Mouse (Mus musculus) CD4-positive, CD25-positive, alpha-beta regulatory T cell, adult 4 months (primary cell): ENCODE measurements around the gene Fhit. TPM values are rescaled to one million over a fixed set of nuclear protein-coding genes. Genes with fewer than 3 reads are reported as not detected.
A peak's percentile ranks its signal among the peaks of the same experiment; 100 is the strongest.
"Not testable (repeated sequence)": the region's sequence is repeated elsewhere in the genome, so short reads cannot be mapped to it uniquely, and the experiment has no call there.

ENCODE experiments used
- ATAC-seq: one replicate; pipeline ENCODE4 v1.8.0; 2017
- polyA plus RNA-seq, 2 experiments: library from polyadenylated mRNA; unstranded; fragments of 100-300 nt; shearing (Covaris generic); gene quantifications; one replicate each; pipeline ENCODE4 v1.2.1; 2017

Fhit gene
- polyA plus RNA-seq, 2 experiments from 2014 or later, result 5.6 to 8.4 TPM

DNA sequence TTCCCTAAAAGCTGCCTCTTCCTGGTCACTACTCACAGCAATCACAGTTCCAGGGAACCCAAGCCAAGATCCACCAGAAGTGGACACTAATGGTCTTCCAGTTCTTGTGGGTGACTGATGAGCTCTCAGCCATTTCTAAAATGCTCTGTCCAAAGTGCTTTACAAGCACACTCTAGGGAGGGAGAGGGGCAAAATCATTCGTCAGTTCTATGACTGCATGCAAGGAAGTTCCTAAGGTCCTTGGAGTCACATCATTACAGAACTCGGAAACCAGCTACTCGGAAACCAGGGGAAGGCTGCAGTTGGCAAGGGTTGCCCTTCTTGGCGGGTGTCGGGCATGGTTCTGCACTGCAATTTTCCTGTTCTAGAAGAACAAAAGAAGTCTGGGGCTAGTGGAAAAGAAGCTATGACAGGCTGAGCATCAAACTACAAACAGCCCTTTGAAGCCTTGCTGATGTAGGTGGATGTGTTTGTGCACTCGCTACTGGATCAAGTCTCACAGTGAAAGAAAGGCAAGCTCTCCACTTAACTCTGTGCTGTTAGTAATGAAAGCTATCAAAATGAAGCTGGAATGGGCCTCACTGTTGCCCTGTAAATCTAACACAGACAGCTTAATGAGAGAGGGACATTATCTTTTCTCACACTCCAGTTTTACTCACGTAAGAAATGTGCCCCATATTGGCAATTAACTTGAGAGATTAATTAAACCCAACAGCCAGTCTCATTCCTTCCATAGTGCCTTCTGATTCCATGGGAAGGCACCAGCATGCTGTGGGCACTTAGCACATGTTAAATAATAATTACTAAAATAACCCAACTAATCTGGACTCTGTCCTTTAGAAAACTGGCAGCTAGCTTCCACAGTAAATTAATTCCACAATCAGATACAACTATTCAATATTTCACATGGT is 243.7 kb downstream of the Fhit start:
- no peak for ATAC-seq

DNA sequence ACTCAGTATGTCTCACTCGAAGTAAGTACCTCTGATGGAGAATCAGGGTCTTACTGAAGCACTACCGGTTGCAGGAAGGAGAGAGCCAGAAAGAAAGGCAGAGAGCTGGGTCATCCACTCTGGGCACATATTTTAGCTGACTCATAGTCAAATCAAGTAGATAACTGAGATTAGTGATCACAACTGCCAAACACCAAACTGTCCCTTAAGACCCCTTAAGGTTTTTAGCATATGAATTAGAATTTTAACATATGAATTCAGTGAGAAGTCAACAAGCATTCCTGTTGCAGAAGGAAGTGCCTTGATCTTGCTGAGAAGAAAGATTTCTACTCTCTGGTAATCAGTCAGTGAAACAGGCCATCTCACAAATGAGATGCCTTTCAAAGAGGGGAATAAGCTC is 253.8 kb downstream of the Fhit start:
- ATAC-seq, result no peak

DNA sequence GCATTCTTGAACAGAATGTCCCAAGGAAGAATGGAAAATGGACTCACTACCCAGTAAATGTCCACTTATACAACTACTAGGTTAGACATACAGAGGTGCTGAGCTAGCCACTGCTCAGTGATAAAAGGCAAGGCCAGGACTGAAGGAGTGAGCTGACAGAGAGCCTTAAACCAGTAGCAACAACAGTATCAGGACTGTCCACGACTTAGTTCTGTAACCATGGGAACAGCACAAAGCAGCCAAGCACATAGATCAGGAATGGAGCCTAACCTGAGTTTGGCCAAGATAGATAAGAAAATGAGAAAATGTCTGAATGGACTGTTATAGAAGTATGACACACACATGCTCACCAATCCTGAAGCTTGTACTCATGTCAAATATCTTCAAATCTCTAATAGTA is 279.1 kb downstream of the Fhit start:
- no peak for ATAC-seq

GRCm38 (mm10) chr14:10880749-10881148 is 281.1 kb downstream of the Fhit start:
- no peak for ATAC-seq

- no peak for ATAC-seq
Measured at GRCm38 (mm10) chr14:10874595-10875372, 287.1 kb downstream of the Fhit start.

DNA sequence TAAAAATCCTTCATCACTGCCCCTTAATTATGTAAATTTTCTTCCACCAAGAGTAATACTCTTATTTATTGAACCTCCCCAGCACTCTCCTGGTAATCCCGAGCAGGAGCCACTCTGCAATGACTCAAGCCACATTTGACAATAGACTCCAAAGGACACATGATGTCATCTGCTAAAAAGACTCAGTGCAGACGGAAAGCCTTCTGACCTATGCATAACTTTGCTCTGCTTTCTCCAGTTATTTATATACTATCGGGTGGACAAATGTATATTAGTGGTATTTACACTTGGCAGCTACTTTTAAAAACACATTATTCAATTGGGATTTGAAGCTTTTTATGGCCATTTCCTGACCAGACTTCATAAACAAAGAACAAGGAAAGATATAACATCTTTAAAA is 304.2 kb downstream of the Fhit start:
- ATAC-seq, result no peak

DNA sequence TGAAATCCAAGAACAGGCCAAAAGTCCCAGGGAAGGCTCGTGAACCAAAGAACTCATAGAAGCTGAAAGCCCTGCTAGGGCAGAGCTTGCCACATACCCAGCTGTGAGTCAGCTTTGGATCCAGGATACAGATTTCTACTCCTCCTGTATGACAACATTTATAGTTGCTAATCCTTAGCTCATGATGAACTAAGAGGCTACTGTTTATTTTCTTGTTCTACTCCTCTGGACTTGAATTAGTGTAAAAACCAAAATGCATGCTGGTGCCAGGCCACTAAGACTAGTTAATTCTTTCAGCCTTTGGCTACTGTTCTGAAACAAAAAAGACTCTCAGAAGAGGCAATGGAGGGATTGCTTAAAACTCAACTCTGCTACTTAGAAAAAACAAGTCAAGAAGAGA is 309.9 kb downstream of the Fhit start:
- ATAC-seq, result no peak

- ATAC-seq, result no peak
Measured at GRCm38 (mm10) chr14:10836001-10836400, 325.8 kb downstream of the Fhit start.

GRCm38 (mm10) chr14:10824819-10825218 is 337.0 kb downstream of the Fhit start:
- no peak for ATAC-seq

- ATAC-seq, result no peak
Measured at GRCm38 (mm10) chr14:10813551-10813950, 348.3 kb downstream of the Fhit start.

GRCm38 (mm10) chr14:10798489-10799180 is 363.2 kb downstream of the Fhit start:
- ATAC-seq, result no peak

GRCm38 (mm10) chr14:10797595-10797994 is 364.2 kb downstream of the Fhit start:
- ATAC-seq, result no peak

- no peak for ATAC-seq
Measured at GRCm38 (mm10) chr14:10795498-10796075, 366.2 kb downstream of the Fhit start.

DNA sequence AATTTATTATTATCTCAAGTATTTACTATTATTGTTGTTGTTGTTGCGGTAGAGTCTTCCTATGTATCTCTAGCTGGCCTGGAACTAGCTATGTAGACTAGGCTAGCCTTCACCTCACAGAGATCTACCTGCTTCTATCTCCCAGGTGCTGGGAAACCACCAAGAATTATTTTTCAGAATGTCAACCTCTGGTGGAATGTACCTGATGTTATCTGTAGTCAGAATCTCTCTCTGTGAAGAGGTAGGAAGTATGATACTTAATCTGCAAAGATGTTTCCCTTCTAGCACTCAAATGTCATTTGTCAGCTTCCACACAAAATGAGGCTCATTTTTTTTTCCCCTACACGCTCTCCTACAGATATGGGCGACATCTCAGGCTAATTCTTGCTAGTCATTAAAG is 377.9 kb downstream of the Fhit start:
- ATAC-seq, result peak; percentile 78

GRCm38 (mm10) chr14:10778721-10779120 is 383.1 kb downstream of the Fhit start:
- no peak for ATAC-seq

DNA sequence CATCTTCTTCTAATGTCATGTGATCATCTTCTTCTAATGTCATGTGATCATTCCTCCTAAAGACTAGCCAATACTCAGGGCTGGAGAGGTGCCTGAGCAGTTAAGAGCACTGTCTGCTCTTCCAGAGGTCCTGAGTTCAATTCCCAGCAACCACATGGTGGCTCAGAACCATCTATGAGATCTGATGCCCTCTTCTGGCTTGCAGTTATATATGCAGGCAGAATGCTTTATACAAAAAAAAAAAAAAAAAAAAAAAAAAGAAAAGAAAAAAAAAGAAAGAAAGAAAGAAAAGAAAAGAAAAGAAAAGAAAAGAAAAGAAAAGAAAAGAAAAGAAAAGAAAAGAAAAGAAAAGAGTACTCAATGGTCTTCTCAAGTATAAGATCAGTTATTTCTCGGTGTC is 407.0 kb downstream of the Fhit start:
- ATAC-seq, result not testable (repeated sequence)

- no peak for ATAC-seq
Measured at GRCm38 (mm10) chr14:10738076-10738475, 423.8 kb downstream of the Fhit start.

- ATAC-seq, result no peak
Measured at GRCm38 (mm10) chr14:10722525-10722924, 439.3 kb downstream of the Fhit start.

DNA sequence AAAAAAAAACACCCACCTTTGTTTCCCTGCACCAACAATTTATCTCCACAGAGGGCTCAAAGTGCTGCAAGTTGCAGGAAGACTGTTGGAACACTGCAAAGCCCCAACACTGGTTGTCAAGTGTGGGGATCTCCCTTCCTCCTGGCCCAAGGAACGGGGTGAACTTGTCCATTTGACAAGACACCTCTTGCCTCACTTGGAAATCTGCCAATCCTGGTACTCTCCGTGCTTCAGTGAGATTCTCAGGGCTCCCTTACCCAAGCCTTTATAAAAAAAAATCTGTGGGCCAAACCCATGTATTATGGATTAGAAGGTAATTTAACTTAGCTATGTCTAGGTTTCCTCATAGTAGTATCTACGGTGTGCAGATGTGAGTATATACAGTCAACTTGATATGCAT is 448.9 kb downstream of the Fhit start:
- no peak for ATAC-seq

GRCm38 (mm10) chr14:10712522-10712881 is 449.3 kb downstream of the Fhit start:
- ATAC-seq, result no peak

DNA sequence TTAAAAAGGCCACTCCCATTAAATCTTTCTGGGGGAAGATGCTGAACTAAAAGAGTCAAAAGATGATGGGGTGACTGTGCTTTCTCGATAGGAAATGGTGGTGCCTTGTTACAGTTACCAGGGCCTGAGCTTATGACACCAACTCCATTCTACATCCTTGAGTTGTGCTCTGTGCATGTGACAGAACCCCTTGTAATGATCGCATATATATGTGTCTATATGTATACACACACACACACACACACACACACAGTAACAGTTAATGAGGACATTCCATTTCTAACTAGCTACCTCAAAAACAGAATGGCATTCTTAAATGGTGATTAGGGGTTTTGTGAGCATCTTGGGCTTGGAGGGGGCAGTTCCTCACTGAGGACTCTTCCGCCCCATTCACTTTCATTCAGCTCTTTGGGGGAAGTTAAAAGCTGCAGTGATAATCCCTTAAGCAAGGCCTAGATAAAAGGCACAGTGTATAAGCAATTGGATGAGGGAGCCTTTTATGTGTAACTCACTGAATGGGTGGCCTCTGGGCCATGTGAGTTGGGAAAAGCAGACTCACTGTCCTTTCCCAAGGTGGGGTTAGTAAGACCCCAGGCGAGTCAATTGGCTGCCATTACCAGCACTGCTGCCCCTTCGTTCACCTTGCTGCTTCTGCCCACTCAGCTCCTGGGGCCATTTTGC is 449.9 kb downstream of the Fhit start:
- no peak for ATAC-seq

GRCm38 (mm10) chr14:10710796-10711311 is 451.0 kb downstream of the Fhit start:
- ATAC-seq, result no peak
